Mouse (Mus musculus): Measurements from ENCODE around the gene Surf4. TPM values are rescaled to one million over a fixed set of nuclear protein-coding genes. Genes with fewer than 3 reads are reported as not detected.

Surf4 gene
- polyA plus RNA-seq, 1 experiment from 2014 or later: 202 TPM

- H3K27ac ChIP-seq (ENCODE audit: poor library complexity, severe bottlenecking): peak overlapping the region; percentile 91
- H3K36me3 ChIP-seq: peaks cover 55% of the 10 kb centered on the region
- peaks cover 44% of the 10 kb centered on the region for H3K4me1 ChIP-seq (replicated peaks)
- H3K9ac ChIP-seq: peak overlapping the region; percentile 96
- peak; percentile 56 for ATAC-seq (ENCODE audit: insufficient number of reproducible peaks, low FRiP score)
- 1% methylated on average over 37 of the region's 37 CpGs for WGBS
- no peaks in the 10 kb centered on the region for H3K9me3 ChIP-seq (replicated peaks)
- no peaks in the 10 kb centered on the region for H3K27me3 ChIP-seq (replicated peaks)
- H3K4me3 ChIP-seq: peak overlapping the region; percentile 79
- H3K4me2 ChIP-seq: peak overlapping the region; percentile 95
Observed at GRCm38 (mm10) chr2:26910994-26911765, 22.5 kb downstream of the Surf4 start.

DNA sequence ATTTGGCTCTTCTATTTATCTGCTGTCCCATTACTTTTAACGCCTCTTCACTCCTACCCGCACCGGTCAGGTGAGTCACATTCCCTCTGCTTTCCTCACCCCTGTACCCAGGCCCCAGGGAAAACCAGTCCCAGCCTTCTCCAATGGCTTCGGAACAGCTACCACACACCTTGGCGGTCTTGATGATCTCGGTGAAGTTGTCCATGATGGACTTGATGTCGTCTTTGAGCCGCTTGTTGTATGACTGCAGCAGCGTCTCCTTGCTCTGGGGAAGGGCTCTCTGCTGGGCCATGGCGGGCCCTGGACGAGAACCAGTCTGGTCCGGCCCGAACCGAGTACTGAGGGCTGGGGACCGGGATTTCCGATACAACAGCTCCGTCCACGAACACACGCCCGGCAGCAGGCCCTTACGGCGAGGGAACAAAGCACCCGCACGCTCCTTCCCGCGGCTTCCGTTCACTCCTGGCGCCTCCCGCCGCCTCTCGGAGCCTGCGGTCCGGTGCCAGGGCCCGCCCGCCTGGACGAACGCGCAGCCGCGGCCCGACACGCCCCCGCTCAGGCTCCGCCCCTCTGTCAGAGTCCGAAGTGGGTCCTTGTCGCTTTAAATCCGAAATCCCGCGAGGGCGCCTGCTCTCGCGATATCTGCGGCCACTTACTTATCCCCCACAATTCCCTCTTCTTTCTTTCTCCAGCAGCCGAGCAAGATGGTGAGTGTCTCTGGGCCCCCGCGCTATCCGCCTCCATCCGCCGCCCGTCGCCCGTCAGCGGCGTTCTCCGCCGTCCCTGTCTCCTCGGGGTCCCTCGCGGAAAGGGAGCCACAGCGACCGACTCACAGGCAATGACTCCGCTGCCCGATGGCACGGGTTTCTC lies 23.4 kb downstream of the Surf4 start, which contains the start of the genes Med22 and Rpl7a:
TSS of gene Med22 (minus strand) at position 554 of the 870 bp plus-strand sequence.
TSS of gene Rpl7a (plus strand) at position 641 of the 870 bp plus-strand sequence.
- H3K4me1 ChIP-seq (replicated peaks): peaks cover 38% of the 10 kb centered on the region
- under 1% methylated on average over 74 of the region's 74 CpGs for WGBS
- peak within 1 kb of the TSS; percentile 96 for H3K9ac ChIP-seq
- H3K9me3 ChIP-seq (replicated peaks): no peaks in the 10 kb centered on the region
- peak within 1 kb of the TSS; percentile 79 for H3K4me3 ChIP-seq
- peak; percentile 95 for ATAC-seq (ENCODE audit: insufficient number of reproducible peaks, low FRiP score)
- H3K4me2 ChIP-seq: peak within 1 kb of the TSS; percentile 95
- peak within 1 kb of the TSS; percentile 91 for H3K27ac ChIP-seq (ENCODE audit: poor library complexity, severe bottlenecking)
- H3K27me3 ChIP-seq (replicated peaks): no peaks in the 10 kb centered on the region
- peaks cover 63% of the 10 kb centered on the region for H3K36me3 ChIP-seq

GRCm38 (mm10) chr2:26909387-26909784 lies 24.3 kb downstream of the Surf4 start:
- Histone ChIP-seq H3K4me1 (replicated peaks) (peaks cover 34% of the 10 kb centered on the region), H3K27ac (ENCODE audit: poor library complexity, severe bottlenecking) (peak overlapping the region; percentile 86; the same call in 1 of the 2 replicates), H3K27me3 (replicated peaks) (no peaks in the 10 kb centered on the region), H3K9ac (peak overlapping the region; percentile 84), H3K4me3 (peak overlapping the region; percentile 79), H3K9me3 (replicated peaks) (no peaks in the 10 kb centered on the region), H3K4me2 (peak overlapping the region; percentile 95), H3K36me3 (peaks cover 66% of the 10 kb centered on the region)
- ATAC-seq (ENCODE audit: insufficient number of reproducible peaks, low FRiP score): no peak

- H3K9ac ChIP-seq: peak overlapping the region; percentile 58
- H3K9me3 ChIP-seq (replicated peaks): no peaks in the 10 kb centered on the region
- peak overlapping the region; percentile 95 for H3K4me2 ChIP-seq
- peak overlapping the region; percentile 79 for H3K4me3 ChIP-seq
- H3K36me3 ChIP-seq: peaks cover 64% of the 10 kb centered on the region
- no peak overlapping the region for H3K27ac ChIP-seq (ENCODE audit: poor library complexity, severe bottlenecking)
- WGBS: 77% methylated on average over 18 of the region's 18 CpGs
- no peaks in the 10 kb centered on the region for H3K27me3 ChIP-seq (replicated peaks)
- H3K4me1 ChIP-seq (replicated peaks): peaks cover 37% of the 10 kb centered on the region
- no peak for ATAC-seq (ENCODE audit: insufficient number of reproducible peaks, low FRiP score)
Observed at GRCm38 (mm10) chr2:26908710-26909386, 24.9 kb downstream of the Surf4 start.

DNA sequence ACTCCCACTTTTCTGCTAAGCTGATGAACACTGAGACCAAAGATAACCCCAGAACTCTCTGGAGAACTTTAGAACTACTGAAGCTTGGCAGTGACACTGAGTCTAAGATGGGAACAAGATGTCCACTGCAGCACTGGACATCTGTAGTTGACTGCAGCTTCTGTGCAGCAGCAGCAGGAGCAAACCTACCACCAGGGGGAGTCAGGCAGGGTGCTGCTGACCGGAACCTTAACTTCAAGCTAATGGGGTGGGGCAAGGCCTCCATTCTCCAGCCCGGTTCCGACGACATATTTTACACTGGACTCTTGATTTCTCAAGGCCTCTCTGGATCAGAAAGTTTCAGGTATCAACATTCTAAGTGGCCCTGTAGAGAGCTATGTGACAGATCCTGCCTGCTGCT lies 26.6 kb downstream of the Surf4 start:
- no peak overlapping the region for H3K4me3 ChIP-seq
- no peak overlapping the region for H3K4me2 ChIP-seq
- peaks cover 34% of the 10 kb centered on the region for H3K4me1 ChIP-seq (replicated peaks)
- H3K27me3 ChIP-seq (replicated peaks): no peaks in the 10 kb centered on the region
- no peak overlapping the region for H3K27ac ChIP-seq (ENCODE audit: poor library complexity, severe bottlenecking)
- WGBS: 58% methylated on average over 4 of the region's 4 CpGs
- no peak overlapping the region for H3K9ac ChIP-seq
- H3K9me3 ChIP-seq (replicated peaks): no peaks in the 10 kb centered on the region
- H3K36me3 ChIP-seq: peaks cover 47% of the 10 kb centered on the region
- ATAC-seq (ENCODE audit: insufficient number of reproducible peaks, low FRiP score): no peak

GRCm38 (mm10) chr2:26906431-26906830 lies 27.3 kb downstream of the Surf4 start:
- Histone ChIP-seq H3K9ac (no peak overlapping the region), H3K27me3 (replicated peaks) (no peaks in the 10 kb centered on the region), H3K36me3 (peaks cover 40% of the 10 kb centered on the region), H3K4me2 (no peak overlapping the region), H3K4me3 (no peak overlapping the region), H3K4me1 (replicated peaks) (peaks cover 34% of the 10 kb centered on the region), H3K27ac (ENCODE audit: poor library complexity, severe bottlenecking) (no peak overlapping the region), H3K9me3 (replicated peaks) (no peaks in the 10 kb centered on the region)
- ATAC-seq (ENCODE audit: insufficient number of reproducible peaks, low FRiP score): no peak
- 92% methylated on average over 3 of the region's 3 CpGs for WGBS

- H3K36me3 ChIP-seq: peaks cover 39% of the 10 kb centered on the region
- peaks cover 36% of the 10 kb centered on the region for H3K4me1 ChIP-seq (replicated peaks)
- no peak overlapping the region for H3K27ac ChIP-seq (ENCODE audit: poor library complexity, severe bottlenecking)
- H3K9ac ChIP-seq: no peak overlapping the region
- no peak for ATAC-seq (ENCODE audit: insufficient number of reproducible peaks, low FRiP score)
- H3K9me3 ChIP-seq (replicated peaks): no peaks in the 10 kb centered on the region
- H3K4me2 ChIP-seq: no peak overlapping the region
- no peaks in the 10 kb centered on the region for H3K27me3 ChIP-seq (replicated peaks)
- 93% methylated on average over 2 of the region's 2 CpGs for WGBS
- H3K4me3 ChIP-seq: no peak overlapping the region
Observed at GRCm38 (mm10) chr2:26905936-26906335, 27.8 kb downstream of the Surf4 start.

GRCm38 (mm10) chr2:26903311-26903710 lies 30.4 kb downstream of the Surf4 start:
- 13% methylated on average over 7 of the region's 7 CpGs for WGBS
- Histone ChIP-seq H3K27ac (ENCODE audit: poor library complexity, severe bottlenecking) (peak overlapping the region; percentile 79), H3K4me2 (peak overlapping the region; percentile 83), H3K4me3 (peak overlapping the region; percentile 89), H3K36me3 (peaks cover 56% of the 10 kb centered on the region), H3K9me3 (replicated peaks) (no peaks in the 10 kb centered on the region), H3K27me3 (replicated peaks) (no peaks in the 10 kb centered on the region), H3K9ac (peak overlapping the region; percentile 84), H3K4me1 (replicated peaks) (peaks cover 21% of the 10 kb centered on the region)
- ATAC-seq (ENCODE audit: insufficient number of reproducible peaks, low FRiP score): no peak

GRCm38 (mm10) chr2:26902467-26903220 lies 31.1 kb downstream of the Surf4 start, which contains the start of gene Surf6:
Gene Surf6, minus strand, starts transcription at chr2:26902879.
- H3K36me3 ChIP-seq: peaks cover 57% of the 10 kb centered on the region
- H3K27ac ChIP-seq (ENCODE audit: poor library complexity, severe bottlenecking): peak within 1 kb of the TSS; percentile 79
- no peaks in the 10 kb centered on the region for H3K9me3 ChIP-seq (replicated peaks)
- peak within 1 kb of the TSS; percentile 89 for H3K4me3 ChIP-seq
- H3K4me2 ChIP-seq: peak within 1 kb of the TSS; percentile 83
- peak; percentile 91 for ATAC-seq (ENCODE audit: insufficient number of reproducible peaks, low FRiP score)
- WGBS: under 1% methylated on average over 41 of the region's 41 CpGs
- H3K27me3 ChIP-seq (replicated peaks): no peaks in the 10 kb centered on the region
- H3K9ac ChIP-seq: peak within 1 kb of the TSS; percentile 84
- peaks cover 20% of the 10 kb centered on the region for H3K4me1 ChIP-seq (replicated peaks)

- no peaks in the 10 kb centered on the region for H3K27me3 ChIP-seq (replicated peaks)
- H3K9ac ChIP-seq: peak overlapping the region; percentile 84
- no peaks in the 10 kb centered on the region for H3K9me3 ChIP-seq (replicated peaks)
- peak overlapping the region; percentile 89 for H3K4me3 ChIP-seq
- H3K4me2 ChIP-seq: peak overlapping the region; percentile 83
- no peak for ATAC-seq (ENCODE audit: insufficient number of reproducible peaks, low FRiP score)
- WGBS: 9% methylated on average over 7 of the region's 7 CpGs
- peak overlapping the region; percentile 73; the same call in 1 of the 2 replicates for H3K27ac ChIP-seq (ENCODE audit: poor library complexity, severe bottlenecking)
- peaks cover 57% of the 10 kb centered on the region for H3K36me3 ChIP-seq
- H3K4me1 ChIP-seq (replicated peaks): peaks cover 20% of the 10 kb centered on the region
Observed at GRCm38 (mm10) chr2:26901834-26902400, 31.8 kb downstream of the Surf4 start.

Data from heart, embryonic 12.5 days (tissue).